Mouse (Mus musculus): ENCODE measurements around the gene Vstm4. TPM values are rescaled to one million over a fixed set of nuclear protein-coding genes. Genes with fewer than 3 reads are reported as not detected.

The Vstm4 gene
- polyA plus RNA-seq, 2 experiments: 14.8 to 25.0 TPM

- WGBS: 88% methylated on average over 6 of the region's 6 CpGs
- no peaks in the 10 kb centered on the region for H3K36me3 ChIP-seq (ENCODE audit: control insufficient read depth, insufficient read depth, low read length)
- DNase-seq (ENCODE audit: low spot score): no peak
These were observed 52.6 kb downstream of the Vstm4 start for GRCm38 (mm10) chr14:32909112-32909511.

GRCm38 (mm10) chr14:32911187-32911586 is 54.6 kb downstream of the Vstm4 start:
- H3K4me3 ChIP-seq (replicated peaks; ENCODE audit: low read length): no peak overlapping the region
- no peak for TF ChIP-seq POLR2A (IDR thresholded peaks at IDR 0.05; ENCODE audit: borderline replicate concordance, extremely low read depth, insufficient read depth, insufficient read length)
- no peak overlapping the region for H3K9ac ChIP-seq (ENCODE audit: low read depth, low read length, severe bottlenecking)
- DNase-seq (ENCODE audit: low spot score) (no peak), ATAC-seq (ENCODE audit: low FRiP score, low read depth) (no peak)
- no peak overlapping the region for H3K4me2 ChIP-seq (replicated peaks; ENCODE audit: low read depth, low read length, severe bottlenecking)
- H3K27me3 ChIP-seq (ENCODE audit: control insufficient read depth, insufficient read depth, low read length): no peaks in the 10 kb centered on the region
- H3K4me1 ChIP-seq (ENCODE audit: control insufficient read depth, insufficient read depth, low read length): no peaks in the 10 kb centered on the region
- 89% methylated on average over 4 of the region's 4 CpGs for WGBS
- no peaks in the 10 kb centered on the region for H3K36me3 ChIP-seq (ENCODE audit: control insufficient read depth, insufficient read depth, low read length)
- no peaks in the 10 kb centered on the region for H3K9me3 ChIP-seq (ENCODE audit: control insufficient read depth, low read length)
- no peak overlapping the region for H3K27ac ChIP-seq (replicated peaks; ENCODE audit: low read depth, low read length)

More at GRCm38 (mm10) chr14:32909112-32909511, 52.6 kb downstream of the Vstm4 start:
- H3K4me1 ChIP-seq (ENCODE audit: control insufficient read depth, insufficient read depth, low read length): no peaks in the 10 kb centered on the region
- no peaks in the 10 kb centered on the region for H3K9me3 ChIP-seq (ENCODE audit: control insufficient read depth, low read length)
- H3K4me2 ChIP-seq (replicated peaks; ENCODE audit: low read depth, low read length, severe bottlenecking): no peak overlapping the region
- H3K27me3 ChIP-seq (ENCODE audit: control insufficient read depth, insufficient read depth, low read length): no peaks in the 10 kb centered on the region
- ATAC-seq (ENCODE audit: low FRiP score, low read depth): no peak
- H3K9ac ChIP-seq (ENCODE audit: low read depth, low read length, severe bottlenecking): no peak overlapping the region
- no peak overlapping the region for H3K4me3 ChIP-seq (replicated peaks; ENCODE audit: low read length)
- no peak overlapping the region for H3K27ac ChIP-seq (replicated peaks; ENCODE audit: low read depth, low read length)
- TF ChIP-seq POLR2A (IDR thresholded peaks at IDR 0.05; ENCODE audit: borderline replicate concordance, extremely low read depth, insufficient read depth, insufficient read length): no peak

- no peak for TF ChIP-seq POLR2A (IDR thresholded peaks at IDR 0.05; ENCODE audit: borderline replicate concordance, extremely low read depth, insufficient read depth, insufficient read length)
- Histone ChIP-seq H3K27me3 (ENCODE audit: control insufficient read depth, insufficient read depth, low read length) (no peaks in the 10 kb centered on the region), H3K27ac (replicated peaks; ENCODE audit: low read depth, low read length) (no peak overlapping the region), H3K4me3 (replicated peaks; ENCODE audit: low read length) (no peak overlapping the region), H3K9ac (ENCODE audit: low read depth, low read length, severe bottlenecking) (no peak overlapping the region), H3K4me2 (replicated peaks; ENCODE audit: low read depth, low read length, severe bottlenecking) (no peak overlapping the region), H3K4me1 (ENCODE audit: control insufficient read depth, insufficient read depth, low read length) (no peaks in the 10 kb centered on the region), H3K9me3 (ENCODE audit: control insufficient read depth, low read length) (no peaks in the 10 kb centered on the region), H3K36me3 (ENCODE audit: control insufficient read depth, insufficient read depth, low read length) (no peaks in the 10 kb centered on the region)
- WGBS: 69% methylated on average over 2 of the region's 2 CpGs
- DNase-seq (ENCODE audit: low spot score): no peak
- no peak for ATAC-seq (ENCODE audit: low FRiP score, low read depth)
These were observed 58.8 kb downstream of the Vstm4 start for GRCm38 (mm10) chr14:32915360-32915759.

- H3K4me1 ChIP-seq (ENCODE audit: control insufficient read depth, insufficient read depth, low read length): no peaks in the 10 kb centered on the region
- ATAC-seq (ENCODE audit: low FRiP score, low read depth): no peak
- H3K9ac ChIP-seq (ENCODE audit: low read depth, low read length, severe bottlenecking): no peak overlapping the region
- H3K27ac ChIP-seq (replicated peaks; ENCODE audit: low read depth, low read length): no peak overlapping the region
- DNase-seq (ENCODE audit: low spot score): no peak
- no peaks in the 10 kb centered on the region for H3K27me3 ChIP-seq (ENCODE audit: control insufficient read depth, insufficient read depth, low read length)
- no peak for TF ChIP-seq POLR2A (IDR thresholded peaks at IDR 0.05; ENCODE audit: borderline replicate concordance, extremely low read depth, insufficient read depth, insufficient read length)
- no peak overlapping the region for H3K4me2 ChIP-seq (replicated peaks; ENCODE audit: low read depth, low read length, severe bottlenecking)
- no peaks in the 10 kb centered on the region for H3K36me3 ChIP-seq (ENCODE audit: control insufficient read depth, insufficient read depth, low read length)
- WGBS: 93% methylated on average over 1 of the region's 1 CpGs
- no peaks in the 10 kb centered on the region for H3K9me3 ChIP-seq (ENCODE audit: control insufficient read depth, low read length)
- no peak overlapping the region for H3K4me3 ChIP-seq (replicated peaks; ENCODE audit: low read length)
These were observed 61.4 kb downstream of the Vstm4 start for GRCm38 (mm10) chr14:32917919-32918318.

GRCm38 (mm10) chr14:32923871-32924270 is 67.3 kb downstream of the Vstm4 start:
- Histone ChIP-seq H3K27ac (replicated peaks; ENCODE audit: low read depth, low read length) (no peak overlapping the region), H3K4me2 (replicated peaks; ENCODE audit: low read depth, low read length, severe bottlenecking) (no peak overlapping the region), H3K4me3 (replicated peaks; ENCODE audit: low read length) (no peak overlapping the region), H3K27me3 (ENCODE audit: control insufficient read depth, insufficient read depth, low read length) (no peaks in the 10 kb centered on the region), H3K4me1 (ENCODE audit: control insufficient read depth, insufficient read depth, low read length) (no peaks in the 10 kb centered on the region), H3K9me3 (ENCODE audit: control insufficient read depth, low read length) (no peaks in the 10 kb centered on the region), H3K36me3 (ENCODE audit: control insufficient read depth, insufficient read depth, low read length) (no peaks in the 10 kb centered on the region), H3K9ac (ENCODE audit: low read depth, low read length, severe bottlenecking) (no peak overlapping the region)
- WGBS: 78% methylated on average over 9 of the region's 9 CpGs
- no peak for TF ChIP-seq POLR2A (IDR thresholded peaks at IDR 0.05; ENCODE audit: borderline replicate concordance, extremely low read depth, insufficient read depth, insufficient read length)
- ATAC-seq (ENCODE audit: low FRiP score, low read depth) (no peak), DNase-seq (ENCODE audit: low spot score) (no peak)

GRCm38 (mm10) chr14:32931709-32932108 is 75.2 kb downstream of the Vstm4 start:
- no peaks in the 10 kb centered on the region for H3K27me3 ChIP-seq (ENCODE audit: control insufficient read depth, insufficient read depth, low read length)
- TF ChIP-seq POLR2A (IDR thresholded peaks at IDR 0.05; ENCODE audit: borderline replicate concordance, extremely low read depth, insufficient read depth, insufficient read length): no peak
- H3K36me3 ChIP-seq (ENCODE audit: control insufficient read depth, insufficient read depth, low read length): no peaks in the 10 kb centered on the region
- 86% methylated on average over 10 of the region's 10 CpGs for WGBS
- no peak overlapping the region for H3K9ac ChIP-seq (ENCODE audit: low read depth, low read length, severe bottlenecking)
- no peak for DNase-seq (ENCODE audit: low spot score)
- no peak overlapping the region for H3K27ac ChIP-seq (replicated peaks; ENCODE audit: low read depth, low read length)
- H3K4me1 ChIP-seq (ENCODE audit: control insufficient read depth, insufficient read depth, low read length): no peaks in the 10 kb centered on the region
- no peak overlapping the region for H3K4me2 ChIP-seq (replicated peaks; ENCODE audit: low read depth, low read length, severe bottlenecking)
- H3K9me3 ChIP-seq (ENCODE audit: control insufficient read depth, low read length): no peaks in the 10 kb centered on the region
- ATAC-seq (ENCODE audit: low FRiP score, low read depth): no peak
- H3K4me3 ChIP-seq (replicated peaks; ENCODE audit: low read length): no peak overlapping the region
